Mouse (Mus musculus): Measurements from ENCODE around the gene Gsto2.
A peak's percentile ranks its signal among the peaks of the same experiment; 100 is the strongest.

The Gsto2 gene

GRCm38 (mm10) chr19:47857957-47858942 lies 7.1 kb upstream of the Gsto2 start:
- DNase-seq (ENCODE audit: inconsistent age in 2 of 2, low spot score in 1 of 2): no peak

- DNase-seq (ENCODE audit: inconsistent age in 2 of 2, low spot score in 1 of 2): no peak
Measured at GRCm38 (mm10) chr19:47859180-47859579, 6.2 kb upstream of the Gsto2 start.

- DNase-seq (ENCODE audit: inconsistent age in 2 of 2, low spot score in 1 of 2): no peak
Measured at GRCm38 (mm10) chr19:47862581-47862980, 2.8 kb upstream of the Gsto2 start.

GRCm38 (mm10) chr19:47864051-47864450 lies 1.3 kb upstream of the Gsto2 start:
- no peak for DNase-seq (ENCODE audit: inconsistent age in 2 of 2, low spot score in 1 of 2)

GRCm38 (mm10) chr19:47864721-47865120 lies 613 bp upstream of the Gsto2 start:
- DNase-seq (ENCODE audit: inconsistent age in 2 of 2, low spot score in 1 of 2): no peak

GRCm38 (mm10) chr19:47867628-47868175 lies 2.4 kb downstream of the Gsto2 start:
- no peak for DNase-seq (ENCODE audit: inconsistent age in 2 of 2, low spot score in 1 of 2)

GRCm38 (mm10) chr19:47868951-47869350 lies 3.6 kb downstream of the Gsto2 start:
- DNase-seq (ENCODE audit: inconsistent age in 2 of 2, low spot score in 1 of 2): no peak

GRCm38 (mm10) chr19:47869516-47869915 lies 4.2 kb downstream of the Gsto2 start:
- DNase-seq (ENCODE audit: inconsistent age in 2 of 2, low spot score in 1 of 2): no peak

- DNase-seq (ENCODE audit: inconsistent age in 2 of 2, low spot score in 1 of 2): no peak
Measured at GRCm38 (mm10) chr19:47870102-47870666, 4.8 kb downstream of the Gsto2 start.

- DNase-seq (ENCODE audit: inconsistent age in 2 of 2, low spot score in 1 of 2): no peak
Measured at GRCm38 (mm10) chr19:47871515-47871914, 6.2 kb downstream of the Gsto2 start.

- DNase-seq (ENCODE audit: inconsistent age in 2 of 2, low spot score in 1 of 2): no peak
Measured at GRCm38 (mm10) chr19:47876252-47876651, 10.9 kb downstream of the Gsto2 start.

- DNase-seq (ENCODE audit: inconsistent age in 2 of 2, low spot score in 1 of 2): no peak
Measured at GRCm38 (mm10) chr19:47881538-47881937, 16.2 kb downstream of the Gsto2 start.

GRCm38 (mm10) chr19:47882151-47882881 lies 17.0 kb downstream of the Gsto2 start:
- DNase-seq (ENCODE audit: inconsistent age in 2 of 2, low spot score in 1 of 2): peak; percentile 77 to 91

GRCm38 (mm10) chr19:47882882-47883254 lies 17.5 kb downstream of the Gsto2 start:
- DNase-seq (ENCODE audit: inconsistent age in 2 of 2, low spot score in 1 of 2): no peak

- DNase-seq (ENCODE audit: inconsistent age in 2 of 2, low spot score in 1 of 2): no peak
Measured at GRCm38 (mm10) chr19:47884296-47885085, 19.2 kb downstream of the Gsto2 start.

- DNase-seq (ENCODE audit: inconsistent age in 2 of 2, low spot score in 1 of 2): no peak
Measured at GRCm38 (mm10) chr19:47885191-47885743, 19.9 kb downstream of the Gsto2 start.

GRCm38 (mm10) chr19:47885886-47886285 lies 20.6 kb downstream of the Gsto2 start:
- no peak for DNase-seq (ENCODE audit: inconsistent age in 2 of 2, low spot score in 1 of 2)

GRCm38 (mm10) chr19:47886617-47887016 lies 21.3 kb downstream of the Gsto2 start:
- peak; percentile 63 to 80 for DNase-seq (ENCODE audit: inconsistent age in 2 of 2, low spot score in 1 of 2)

GRCm38 (mm10) chr19:47887417-47887816 lies 22.1 kb downstream of the Gsto2 start:
- peak in 1 of 2 experiments; percentile 26 for DNase-seq (ENCODE audit: inconsistent age in 2 of 2, low spot score in 1 of 2)

- peak in 1 of 2 experiments; percentile 28 for DNase-seq (ENCODE audit: inconsistent age in 2 of 2, low spot score in 1 of 2)
Measured at GRCm38 (mm10) chr19:47888037-47888436, 22.7 kb downstream of the Gsto2 start.
